Mouse (Mus musculus) ES-E14 (cell line): ENCODE measurements around the gene Acr. TPM values are rescaled to one million over a fixed set of nuclear protein-coding genes. Genes with fewer than 3 reads are reported as not detected.

Source experiments
- DNase-seq: peaks from one replicate; pipeline ENCODE4 v3.0.0-alpha.2; 2013; ENCODE audit warnings: low read depth, low spot score
- H3K27ac ChIP-seq: 2 replicates; pipeline ENCODE4 v1.5.1; 2012; ENCODE audit warnings: low read depth, mild to moderate bottlenecking, low read length, moderate library complexity, mixed read lengths; ENCODE audit not compliant: poor library complexity, insufficient read depth, severe bottlenecking
- H3K36me3 ChIP-seq: 2 replicates; pipeline ENCODE4 v1.6.1; 2012; ENCODE audit warnings: mild to moderate bottlenecking, low read length, moderate library complexity, mixed read lengths; ENCODE audit not compliant: control insufficient read depth, poor library complexity, insufficient read depth, severe bottlenecking
- H3K4me1 ChIP-seq, 2 experiments: fragments of 150-350 bp in 1 of 2; sonication (generic) in 1 of 2; 2 replicates each; pipeline ENCODE4 v1.6.1; 2012; ENCODE audit warnings: low read length in 2 of 2, mild to moderate bottlenecking in 1 of 2, mixed read lengths in 1 of 2; ENCODE audit not compliant: control insufficient read depth in 2 of 2, insufficient read depth in 2 of 2, poor library complexity in 1 of 2
- H3K4me3 ChIP-seq, 2 experiments: fragments of 150-350 bp in 1 of 2; sonication (generic) in 1 of 2; 2 replicates each; pipeline ENCODE4 v1.5.1; 2012; ENCODE audit warnings: low read length in 2 of 2, low read depth in 1 of 2, mild to moderate bottlenecking in 1 of 2, mixed read lengths in 1 of 2; ENCODE audit not compliant: insufficient read depth in 1 of 2, poor library complexity in 1 of 2, severe bottlenecking in 1 of 2
- H3K9ac ChIP-seq: 2 replicates; pipeline ENCODE4 v1.6.1; 2012; ENCODE audit warnings: low read depth, mild to moderate bottlenecking, low read length, mixed read lengths; ENCODE audit not compliant: poor library complexity, insufficient read depth, severe bottlenecking
- H3K9me3 ChIP-seq: fragments of 150-350 bp; sonication (generic); 2 replicates; pipeline ENCODE4 v1.6.1; 2012; ENCODE audit warnings: low read depth, mild to moderate bottlenecking, low read length; ENCODE audit not compliant: control insufficient read depth, insufficient read depth
- CHD2 ChIP-seq: IDR thresholded peaks from 2 replicates; pipeline ENCODE4 v1.6.1; 2014; ENCODE audit warnings: mild to moderate bottlenecking, low read depth, low read length, inconsistent platforms
- HCFC1 ChIP-seq: IDR thresholded peaks from 2 replicates; pipeline ENCODE4 v1.6.1; 2012; ENCODE audit warnings: low read length, inconsistent platforms, borderline replicate concordance; ENCODE audit not compliant: insufficient read depth
- MAFK ChIP-seq: IDR thresholded peaks from 2 replicates; pipeline ENCODE4 v1.6.1; 2014; ENCODE audit warnings: mild to moderate bottlenecking, low read depth, low read length, inconsistent platforms; ENCODE audit not compliant: insufficient read depth
- ZC3H11A ChIP-seq: IDR thresholded peaks from 2 replicates; pipeline ENCODE4 v1.6.1; 2012; ENCODE audit warnings: low read depth, mild to moderate bottlenecking, inconsistent platforms, low read length, borderline replicate concordance
- ZNF384 ChIP-seq: IDR thresholded peaks from 2 replicates; pipeline ENCODE4 v1.6.1; 2012; ENCODE audit warnings: low read depth, low read length, inconsistent platforms
- in situ Hi-C, 2 experiments: fragments of 600-800 bp; cut with MboI; formaldehyde crosslinking; loops; one replicate each; pipeline ENCODE4 v1.15.1; 2025; ENCODE audit warnings: low sequenced_read_pairs in 2 of 2, inconsistent platforms in 1 of 2; ENCODE audit not compliant: unreplicated experiment in 2 of 2
- total RNA-seq: library from RNA; depleted of rRNA; stranded (reverse); fragments of 300-350 nt; gene quantifications from 2 replicates; pipeline ENCODE4 v1.2.3, GENCODE M21; 2012

Acr gene
- total RNA-seq, 1 experiment = not detected

DNA sequence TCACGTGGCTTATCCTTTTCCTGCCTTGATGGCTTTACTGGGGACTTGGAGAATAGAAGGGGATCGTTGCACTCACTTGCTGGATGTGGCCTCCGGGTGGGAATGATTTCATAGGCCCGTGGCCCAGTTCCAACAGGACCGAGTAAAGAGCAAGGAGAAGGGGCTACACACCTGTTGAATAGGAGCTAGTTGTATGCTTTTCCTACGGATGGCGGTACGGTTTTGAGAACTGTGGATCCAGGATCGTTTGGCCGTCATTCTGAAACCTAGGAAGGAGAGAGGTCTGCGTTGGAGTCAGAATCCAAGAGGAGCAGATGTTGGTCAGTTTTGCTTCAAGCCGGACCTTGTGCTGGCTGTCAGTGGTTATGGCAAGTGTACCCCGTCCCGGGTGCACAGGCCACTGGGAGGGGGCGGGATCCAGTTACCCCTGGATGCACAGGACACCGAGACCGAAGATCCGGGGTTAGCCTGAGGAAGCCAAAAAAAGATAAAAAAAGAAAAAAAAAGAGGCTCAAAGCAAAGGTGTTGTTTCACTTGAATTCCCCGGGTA, 41.3 kb upstream of the Acr start:
- in situ Hi-C loops = no loop called here
- TF ChIP-seq MAFK (no peak), HCFC1 (no peak), ZNF384 (no peak), ZC3H11A (no peak), CHD2 (no peak)
- H3K9me3 ChIP-seq = no peaks in the 10 kb centered on the region
- H3K4me3 ChIP-seq = no peak overlapping the region
- H3K9ac ChIP-seq = no peak overlapping the region
- no peak overlapping the region for H3K27ac ChIP-seq
- no peaks in the 10 kb centered on the region for H3K4me1 ChIP-seq
- no peak for DNase-seq
- no peaks in the 10 kb centered on the region; the same call in 1 of the 2 replicates for H3K36me3 ChIP-seq

- Histone ChIP-seq H3K9ac (no peak overlapping the region), H3K4me3 (no peak overlapping the region), H3K36me3 (peaks cover 3% of the 10 kb centered on the region; the same call in 1 of the 2 replicates), H3K4me1 (peaks cover 0 to under 1% of the 10 kb centered on the region in 2 experiments; a peak in 1 of 4 replicates), H3K27ac (no peak overlapping the region), H3K9me3 (no peaks in the 10 kb centered on the region)
- no peak for TF ChIP-seq HCFC1
- TF ChIP-seq ZNF384 = no peak
- TF ChIP-seq CHD2 = no peak
- TF ChIP-seq ZC3H11A = no peak
- no peak for TF ChIP-seq MAFK
- DNase-seq = no peak
- in situ Hi-C loops = no loop called here
Measured at GRCm38 (mm10) chr15:89527466-89527865, 40.7 kb upstream of the Acr start.

DNA sequence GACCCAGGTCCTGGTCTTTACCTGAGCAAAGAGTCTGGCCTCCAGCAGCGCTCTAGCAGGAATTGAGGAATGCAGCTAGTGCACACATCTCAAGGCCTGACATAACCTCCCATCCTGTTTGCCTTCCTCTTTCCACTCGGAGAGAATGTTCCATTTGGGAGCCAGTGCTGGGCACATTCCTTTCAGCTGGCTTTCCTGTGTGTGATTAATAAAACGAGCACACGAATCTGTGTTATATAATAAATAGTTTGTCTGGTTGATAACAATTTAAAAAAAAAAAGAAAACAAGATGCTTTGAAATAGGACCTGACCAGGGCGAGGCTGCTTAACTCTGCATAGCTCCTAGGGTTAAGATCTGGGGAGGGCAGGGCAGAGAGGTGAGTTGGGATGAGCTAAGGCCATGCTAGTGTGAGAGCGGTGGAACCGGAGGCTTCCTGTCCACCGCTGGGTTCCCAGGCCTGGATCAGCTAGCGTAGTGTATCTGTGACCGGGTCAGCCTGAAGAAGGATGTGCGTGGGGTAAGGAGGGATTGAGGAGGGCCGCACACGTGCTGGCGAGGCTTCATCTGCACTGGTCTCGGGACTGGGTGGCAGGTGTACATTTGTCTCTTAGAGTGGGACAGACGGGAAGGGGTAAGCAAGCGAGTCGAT, 39.8 kb upstream of the Acr start:
- Histone ChIP-seq H3K9ac (no peak overlapping the region), H3K9me3 (no peaks in the 10 kb centered on the region), H3K27ac (no peak overlapping the region), H3K36me3 (peaks cover 3% of the 10 kb centered on the region; the same call in 1 of the 2 replicates), H3K4me1 (peaks cover 0 to 4% of the 10 kb centered on the region in 2 experiments; a peak in 1 of 4 replicates), H3K4me3 (no peak overlapping the region)
- in situ Hi-C loops = no loop called here
- TF ChIP-seq MAFK (no peak), ZNF384 (no peak), ZC3H11A (no peak), CHD2 (no peak), HCFC1 (no peak)
- no peak for DNase-seq

GRCm38 (mm10) chr15:89528923-89529322, 39.2 kb upstream of the Acr start:
- no peak for DNase-seq
- peaks cover 0 to 5% of the 10 kb centered on the region in 2 experiments; a peak in 1 of 4 replicates for H3K4me1 ChIP-seq
- H3K9me3 ChIP-seq = no peaks in the 10 kb centered on the region
- H3K36me3 ChIP-seq = peaks cover 3% of the 10 kb centered on the region; the same call in 1 of the 2 replicates
- TF ChIP-seq MAFK (no peak), CHD2 (no peak), HCFC1 (no peak), ZNF384 (no peak), ZC3H11A (no peak)
- no peak overlapping the region for H3K27ac ChIP-seq
- H3K9ac ChIP-seq = no peak overlapping the region
- H3K4me3 ChIP-seq = no peak overlapping the region
- in situ Hi-C loops = no loop called here
